Mouse (Mus musculus): ENCODE results near the gene Nolc1.
"Not testable (repeated sequence)": the region's sequence is repeated elsewhere in the genome, so short reads cannot be mapped to it uniquely, and the experiment has no call there.

The Nolc1 gene

GRCm38 (mm10) chr19:46087871-46088270 is 12.2 kb downstream of the Nolc1 start:
- DNase-seq (ENCODE audit: low read depth, low spot score) = no peak

- no peak for DNase-seq (ENCODE audit: low read depth, low spot score)
These were observed 16.0 kb downstream of the Nolc1 start for GRCm38 (mm10) chr19:46091641-46092040.

- DNase-seq (ENCODE audit: low read depth, low spot score) = no peak
These were observed 18.5 kb downstream of the Nolc1 start for GRCm38 (mm10) chr19:46094144-46094543.

DNA sequence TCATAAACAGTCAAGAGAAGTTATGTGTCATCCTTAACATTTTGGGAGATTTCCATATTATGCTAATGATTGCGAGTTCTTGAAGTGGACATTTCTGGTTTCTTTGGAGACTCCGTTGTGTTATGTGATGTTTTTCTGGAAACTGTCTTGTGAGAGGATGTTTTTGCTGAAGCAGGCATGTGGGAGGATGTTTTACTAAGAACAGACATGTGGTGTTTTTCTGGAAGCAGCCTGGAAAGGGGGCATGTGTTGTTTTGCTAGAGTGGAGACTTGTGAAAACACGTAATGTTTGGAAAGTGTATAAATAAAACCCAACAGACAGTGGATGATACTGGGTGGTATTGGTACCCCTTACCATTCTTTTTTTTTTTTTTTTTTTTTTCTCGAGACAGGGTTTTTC is 19.6 kb downstream of the Nolc1 start:
- DNase-seq (ENCODE audit: low read depth, low spot score) = no peak

- DNase-seq (ENCODE audit: low read depth, low spot score) = no peak
These were observed 20.7 kb downstream of the Nolc1 start for GRCm38 (mm10) chr19:46096396-46096795.

DNA sequence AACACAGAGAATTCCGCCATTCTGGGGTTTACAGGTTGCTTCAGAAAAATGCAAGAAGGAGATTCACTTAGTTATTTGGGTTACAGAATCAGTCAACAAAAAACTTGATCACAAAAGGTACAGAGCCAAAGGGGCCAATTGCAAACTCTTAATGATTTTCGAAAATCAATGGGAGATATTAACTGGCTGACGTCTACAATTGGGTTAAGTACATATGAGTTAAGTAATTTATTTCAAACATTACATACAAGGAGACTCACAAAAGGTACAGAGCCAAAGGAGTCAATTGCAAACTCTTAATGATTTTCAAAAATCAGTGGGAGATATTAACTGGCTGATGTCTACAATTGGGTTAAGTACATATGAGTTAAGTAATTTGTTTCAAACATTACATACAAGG is 23.9 kb downstream of the Nolc1 start:
- no peak for DNase-seq (ENCODE audit: low read depth, low spot score)

GRCm38 (mm10) chr19:46103437-46104186 is 27.9 kb downstream of the Nolc1 start:
- DNase-seq (ENCODE audit: low read depth, low spot score) = no peak

DNA sequence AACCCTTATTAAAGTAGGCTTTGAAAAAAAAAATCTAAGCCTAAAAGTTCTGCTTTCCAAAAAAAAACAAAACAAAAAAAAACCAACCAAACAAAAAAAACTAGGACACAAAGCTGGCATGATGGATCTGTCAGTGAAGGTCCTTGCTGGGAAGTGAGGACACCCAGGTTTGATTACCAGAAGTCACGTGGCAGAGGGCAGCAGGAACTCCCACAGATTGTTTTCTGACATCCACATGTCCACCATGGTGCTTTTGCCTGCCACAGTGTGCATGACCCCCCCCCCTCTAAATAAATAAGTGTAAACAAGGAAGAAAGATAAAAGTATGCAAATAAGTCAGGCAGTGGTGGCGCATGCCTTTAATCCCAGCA is 28.5 kb downstream of the Nolc1 start:
- no peak for DNase-seq (ENCODE audit: low read depth, low spot score)

DNA sequence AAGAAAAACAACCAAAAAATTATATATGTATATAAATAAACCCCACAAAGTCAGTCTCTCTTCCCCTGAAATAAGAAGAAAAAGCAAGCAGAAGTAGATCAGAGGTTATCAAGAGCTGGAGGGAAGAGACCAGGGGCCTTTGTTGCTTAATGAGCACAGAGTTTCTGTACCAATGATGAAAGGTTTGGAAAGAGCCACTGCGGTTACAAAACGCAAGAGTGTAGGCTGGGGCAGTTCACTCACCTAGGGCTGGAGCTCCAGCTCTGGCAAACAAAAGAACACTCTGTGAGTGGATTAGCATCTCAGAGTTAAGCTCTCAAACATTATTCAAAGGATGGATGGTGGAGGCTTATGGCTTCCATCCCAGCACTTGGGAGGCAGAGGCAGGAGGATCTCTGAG is 34.6 kb downstream of the Nolc1 start:
- no peak for DNase-seq (ENCODE audit: low read depth, low spot score)

GRCm38 (mm10) chr19:46110781-46111180 is 35.1 kb downstream of the Nolc1 start:
- no peak for DNase-seq (ENCODE audit: low read depth, low spot score)

- DNase-seq (ENCODE audit: low read depth, low spot score) = no peak
These were observed 39.0 kb downstream of the Nolc1 start for GRCm38 (mm10) chr19:46114617-46115016.

- no peak for DNase-seq (ENCODE audit: low read depth, low spot score)
These were observed 43.8 kb downstream of the Nolc1 start for GRCm38 (mm10) chr19:46119458-46119857.

DNA sequence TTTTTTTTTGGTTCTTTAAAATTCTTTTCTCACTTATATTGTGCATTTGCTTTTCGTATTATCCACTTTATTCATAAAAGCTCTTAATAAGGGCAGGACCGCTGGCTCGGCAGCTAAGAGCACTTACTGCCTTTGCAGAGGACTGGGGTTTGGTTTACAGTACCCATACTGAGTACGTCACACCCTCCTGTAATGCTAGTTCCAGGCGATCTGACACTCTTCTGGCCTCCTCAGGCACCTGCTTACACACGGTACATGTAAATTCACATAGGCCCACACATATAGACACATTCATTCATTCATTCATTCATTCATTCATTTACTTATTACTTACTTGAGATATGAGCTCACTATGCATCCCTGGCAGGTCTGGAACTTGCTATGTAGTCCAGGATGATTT is 45.2 kb downstream of the Nolc1 start:
- no peak for DNase-seq (ENCODE audit: low read depth, low spot score)

- no peak for DNase-seq (ENCODE audit: low read depth, low spot score)
These were observed 48.2 kb downstream of the Nolc1 start for GRCm38 (mm10) chr19:46123876-46124275.

DNA sequence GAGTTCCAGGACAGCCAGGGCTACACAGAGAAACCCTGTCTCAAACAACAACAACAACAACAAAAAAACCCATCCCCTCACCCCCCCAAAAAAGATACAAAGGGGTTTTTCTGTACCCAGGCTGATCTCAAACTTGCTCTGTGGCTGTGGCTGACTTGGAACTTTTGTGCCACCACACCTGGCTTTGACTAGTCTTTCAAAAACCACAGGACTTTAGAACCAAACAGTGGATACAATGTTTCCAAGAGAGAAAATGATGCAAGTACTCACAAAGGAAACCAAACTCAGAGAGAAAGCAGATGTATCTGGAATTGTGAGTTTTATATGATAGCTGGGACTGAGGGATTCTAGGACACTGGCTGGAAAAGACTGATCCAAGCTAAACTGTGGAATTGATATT is 49.0 kb downstream of the Nolc1 start:
- no peak for DNase-seq (ENCODE audit: low read depth, low spot score)

- no peak for DNase-seq (ENCODE audit: low read depth, low spot score)
These were observed 50.6 kb downstream of the Nolc1 start for GRCm38 (mm10) chr19:46126301-46126700.

DNA sequence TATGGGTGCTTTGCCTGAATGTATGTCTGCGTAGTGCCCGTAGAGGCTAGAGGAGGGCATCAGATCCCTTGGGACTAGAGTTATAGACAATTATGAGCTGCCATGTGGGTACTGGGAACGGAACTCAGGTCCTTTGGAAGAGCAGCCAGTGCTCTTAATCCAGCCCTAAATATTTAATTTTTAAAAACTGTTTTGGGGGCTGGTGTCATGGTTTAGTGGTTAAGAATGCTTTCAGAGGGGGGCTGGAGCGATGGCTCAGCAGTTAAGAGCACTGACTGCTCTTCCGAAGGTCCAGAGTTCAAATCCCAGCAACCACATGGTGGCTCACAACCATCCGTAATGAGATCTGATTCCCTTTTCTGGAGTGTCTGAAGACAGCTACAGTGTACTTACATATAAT is 54.1 kb downstream of the Nolc1 start:
- DNase-seq (ENCODE audit: low read depth, low spot score) = not testable (repeated sequence)

GRCm38 (mm10) chr19:46131283-46131682 is 55.6 kb downstream of the Nolc1 start:
- DNase-seq (ENCODE audit: low read depth, low spot score) = no peak

GRCm38 (mm10) chr19:46131694-46132525 is 56.2 kb downstream of the Nolc1 start, which contains the start of gene Elovl3:
Gene Elovl3 (plus strand): TSS chr19:46131897.
- no peak for DNase-seq (ENCODE audit: low read depth, low spot score)

DNA sequence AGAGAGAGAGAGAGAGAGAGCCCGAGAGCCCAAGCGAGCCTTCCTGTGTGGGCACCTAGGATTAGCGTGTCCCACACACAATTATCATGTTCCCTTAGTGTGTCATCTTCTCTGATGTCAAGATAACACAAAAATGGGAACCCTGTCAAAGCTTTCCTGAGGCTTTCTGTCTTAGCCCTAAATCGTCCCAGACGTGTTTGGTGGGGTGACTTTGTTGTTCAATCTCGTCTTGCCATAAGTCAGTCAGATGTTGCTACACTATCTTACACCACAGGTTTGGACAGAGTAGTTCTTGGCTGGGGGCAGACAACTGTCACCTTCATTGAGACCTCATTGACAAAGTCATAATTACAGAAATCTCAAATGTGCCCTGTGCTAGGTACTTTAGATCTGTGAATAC is 56.9 kb downstream of the Nolc1 start:
- DNase-seq (ENCODE audit: low read depth, low spot score) = no peak

Data from retina, postnatal 7 days (tissue).